Mouse (Mus musculus): ENCODE measurements around the gene Mpzl1.

DNA sequence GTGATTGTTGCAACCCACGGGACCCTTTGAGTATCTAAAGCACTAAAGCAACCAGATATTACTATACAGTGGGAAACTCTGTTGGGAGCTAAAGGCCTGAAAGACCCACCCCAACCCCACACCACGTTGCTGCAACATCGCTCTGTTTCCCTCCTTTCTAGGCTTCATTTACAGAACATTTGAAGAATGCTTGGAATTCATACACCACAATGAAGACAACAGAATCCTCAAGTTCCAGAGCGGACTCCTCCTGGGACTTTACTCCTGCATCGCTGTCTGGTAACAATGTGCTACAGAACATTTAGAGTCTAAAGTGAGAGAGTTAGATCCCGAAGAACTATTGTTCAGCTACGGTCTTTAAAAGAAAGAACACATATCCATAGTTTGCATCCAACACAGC lies 66.9 kb downstream of the Mpzl1 start:
- TF ChIP-seq CTCF (conservative IDR thresholded peaks at IDR 0.05; ENCODE audit: insufficient read depth, insufficient read length, low read depth, low read length): no peak
- no peak for TF ChIP-seq POLR2A (IDR thresholded peaks at IDR 0.05; ENCODE audit: low read depth, low read length)

Data from kidney, adult 2 months (tissue).